Mouse (Mus musculus) spleen, adult 10 weeks (tissue): ENCODE measurements around the gene Krtap16-1. TPM values are rescaled to one million over a fixed set of nuclear protein-coding genes. Genes with fewer than 3 reads are reported as not detected.

Source experiments
- polyA plus RNA-seq: library from polyadenylated mRNA; stranded (reverse); fragments of 350-450 nt; fragmentation: Illumina TruSeq; extraction: RNeasy Lipid Tissue Mini Kit (QIAGEN cat#74804); gene quantifications from one replicate; pipeline ENCODE4 v1.2.3, GENCODE M21; 2015; ENCODE audit warnings: low replicate concordance; ENCODE audit not compliant: insufficient read depth

Gene Krtap16-1
- polyA plus RNA-seq: not detected

GRCm38 (mm10) chr11:99986180-99986647 is at the start of gene Krtap16-1:
Gene Krtap16-1 (minus strand): TSS chr11:99986597.

GRCm38 (mm10) chr11:100029768-100030167 is 43.4 kb upstream of the Krtap16-1 start, which contains the start of gene Krt33b:
Gene Krt33b (minus strand): TSS chr11:100029868.

GRCm38 (mm10) chr11:100016112-100016511 is 29.7 kb upstream of the Krtap16-1 start, which contains the start of gene Krt33a:
Gene Krt33a (minus strand): TSS chr11:100016212.

GRCm38 (mm10) chr11:99993620-99994383 is 7.4 kb upstream of the Krtap16-1 start, which contains the start of gene Krtap17-1:
Gene Krtap17-1 (minus strand): TSS chr11:99993994.

GRCm38 (mm10) chr11:99978953-99979352 is 7.4 kb downstream of the Krtap16-1 start, which contains the start of gene Krtap29-1:
Gene Krtap29-1 (minus strand): TSS chr11:99979053.

GRCm38 (mm10) chr11:99948175-99948574 is 38.2 kb downstream of the Krtap16-1 start, which contains the start of gene Krtap9-5:
Gene Krtap9-5 (plus strand): TSS chr11:99948475.

GRCm38 (mm10) chr11:99935991-99936390 is 50.4 kb downstream of the Krtap16-1 start, which contains the start of gene Krtap31-2:
Gene Krtap31-2 (plus strand): TSS chr11:99936291.

Other genes starting within 250 kb of the Krtap16-1 start
- gene Gm11595, start 213.7 kb downstream of the Krtap16-1 start, polyA plus RNA-seq: not detected
- not detected for gene Krtap4-8, start 205.9 kb downstream of the Krtap16-1 start, polyA plus RNA-seq
- not detected for gene Krtap4-9, start 201.4 kb downstream of the Krtap16-1 start, polyA plus RNA-seq
- not detected for gene Gm11596, start 193.1 kb downstream of the Krtap16-1 start, polyA plus RNA-seq
- gene Gm11569, start 187.7 kb downstream of the Krtap16-1 start, polyA plus RNA-seq: not detected
- gene Gm11554, start 182.2 kb downstream of the Krtap16-1 start, polyA plus RNA-seq: not detected
- gene Krtap4-13, start 176.7 kb downstream of the Krtap16-1 start, polyA plus RNA-seq: not detected
- not detected for gene Gm11564, start 170.9 kb downstream of the Krtap16-1 start, polyA plus RNA-seq
- not detected for gene 2300003K06Rik, start 148.5 kb downstream of the Krtap16-1 start, polyA plus RNA-seq
- not detected for gene Krtap4-16, start 135.0 kb downstream of the Krtap16-1 start, polyA plus RNA-seq
- not detected for gene Gm11568, start 128.7 kb downstream of the Krtap16-1 start, polyA plus RNA-seq
- not detected for gene Gm11559, start 122.1 kb downstream of the Krtap16-1 start, polyA plus RNA-seq
- gene Krtap9-1, start 113.2 kb downstream of the Krtap16-1 start, polyA plus RNA-seq: not detected
- gene Gm11567, start 107.4 kb downstream of the Krtap16-1 start, polyA plus RNA-seq: not detected
- gene Krtap31-1, start 78.7 kb downstream of the Krtap16-1 start, polyA plus RNA-seq: not detected
- gene Gm11565, start 71.8 kb downstream of the Krtap16-1 start, polyA plus RNA-seq: not detected
- gene Krtap31-2, start 50.3 kb downstream of the Krtap16-1 start, polyA plus RNA-seq: not detected
- gene Krtap9-5, start 38.1 kb downstream of the Krtap16-1 start, polyA plus RNA-seq: not detected
- not detected for gene Krtap29-1, start 7.5 kb downstream of the Krtap16-1 start, polyA plus RNA-seq
- gene Krtap17-1, start 7.4 kb upstream of the Krtap16-1 start, polyA plus RNA-seq: not detected
- not detected for gene Krt33a, start 29.6 kb upstream of the Krtap16-1 start, polyA plus RNA-seq
- not detected for gene Krt33b, start 43.3 kb upstream of the Krtap16-1 start, polyA plus RNA-seq
- not detected for gene Krt34, start 55.0 kb upstream of the Krtap16-1 start, polyA plus RNA-seq
- not detected for gene Krt31, start 64.0 kb upstream of the Krtap16-1 start, polyA plus RNA-seq
- gene Krt32, start 101.6 kb upstream of the Krtap16-1 start, polyA plus RNA-seq: not detected
- not detected for gene Krt35, start 109.6 kb upstream of the Krtap16-1 start, polyA plus RNA-seq
- gene Krt36, start 119.0 kb upstream of the Krtap16-1 start, polyA plus RNA-seq: not detected
- gene Krt13, start 135.0 kb upstream of the Krtap16-1 start, polyA plus RNA-seq: not detected
- not detected for gene Krt15, start 149.3 kb upstream of the Krtap16-1 start, polyA plus RNA-seq
- 0.37 TPM for gene Krt19, start 162.1 kb upstream of the Krtap16-1 start, polyA plus RNA-seq
- gene Krt9, start 206.6 kb upstream of the Krtap16-1 start, polyA plus RNA-seq: not detected
- gene Krt14, start 221.0 kb upstream of the Krtap16-1 start, polyA plus RNA-seq: not detected